Mouse (Mus musculus) forebrain, embryonic 14.5 days (tissue): ENCODE measurements around the gene Unc119. TPM values are rescaled to one million over a fixed set of nuclear protein-coding genes. Genes with fewer than 3 reads are reported as not detected.

Experiments used
- ATAC-seq: fragments of 200-750 bp; cut with Nextera tagmentation; 2 replicates; pipeline ENCODE4 v1.8.0; 2017; ENCODE audit warnings: mild to moderate bottlenecking, moderate library complexity
- DNase-seq: peaks from one replicate; pipeline ENCODE4 v3.0.0-alpha.2; 2015; ENCODE audit warnings: low spot score
- H3K27ac ChIP-seq: fragments of 300-500 bp; sonication (generic); 2 replicates; pipeline ENCODE4 v1.5.1; 2014; ENCODE audit warnings: low read depth, mild to moderate bottlenecking, control low read depth, low read length, moderate library complexity
- H3K27me3 ChIP-seq: fragments of 300-500 bp; sonication (generic); replicated peaks from 2 replicates; pipeline ENCODE4 v1.6.1; 2014; ENCODE audit warnings: low read length, control low read depth, mixed read lengths; ENCODE audit not compliant: control insufficient read depth, insufficient read depth
- H3K36me3 ChIP-seq: fragments of 300-500 bp; sonication (generic); 2 replicates; pipeline ENCODE4 v1.6.1; 2014; ENCODE audit warnings: low read length, control low read depth; ENCODE audit not compliant: control insufficient read depth, insufficient read depth
- H3K4me1 ChIP-seq: fragments of 300-500 bp; sonication (generic); 2 replicates; pipeline ENCODE4 v1.6.1; 2014; ENCODE audit warnings: antibody characterized with exemption, low read length, control low read depth; ENCODE audit not compliant: control insufficient read depth, insufficient read depth
- H3K4me2 ChIP-seq: fragments of 300-500 bp; sonication (generic); 2 replicates; pipeline ENCODE4 v1.6.1; 2014; ENCODE audit warnings: mild to moderate bottlenecking, control low read depth, low read length
- H3K4me3 ChIP-seq: fragments of 300-500 bp; sonication (generic); 2 replicates; pipeline ENCODE4 v1.5.1; 2014; ENCODE audit warnings: low read depth, low read length, control low read depth
- H3K9ac ChIP-seq: fragments of 300-500 bp; sonication (generic); 2 replicates; pipeline ENCODE4 v1.6.1; 2014; ENCODE audit warnings: mild to moderate bottlenecking, low read length, control low read depth, moderate library complexity
- H3K9me3 ChIP-seq: fragments of 300-500 bp; sonication (generic); replicated peaks from 2 replicates; pipeline ENCODE4 v1.6.1; 2016; ENCODE audit warnings: low read length, control low read depth, mixed read lengths; ENCODE audit not compliant: control insufficient read depth
- WGBS: fragments of 180-500 bp; shearing (Covaris S2); extraction: QIAGEN DNeasy Blood & Tissue Kit; methylation state at CpG from one replicate; pipeline ENCODE4 v1.1.7; 2014; 5-methylcytosine and 5-hydroxymethylcytosine counted together
- polyA plus RNA-seq: library from polyadenylated mRNA; unstranded; fragments of >200 nt; fragmentation: Nextera tagmentation; extraction: Ambion mirVana; gene quantifications from 2 replicates; pipeline ENCODE4 v1.2.1, GENCODE M21; 2014

The Unc119 gene
- polyA plus RNA-seq, 1 experiment from 2014 or later, result 72.5 TPM

- no peaks in the 10 kb centered on the region for H3K9me3 ChIP-seq
- ATAC-seq (no peak), DNase-seq (no peak)
- H3K4me2 ChIP-seq, result no peak overlapping the region
- H3K27ac ChIP-seq, result no peak overlapping the region
- H3K36me3 ChIP-seq, result peaks cover 43% of the 10 kb centered on the region
- no peak overlapping the region for H3K4me3 ChIP-seq
- H3K9ac ChIP-seq, result no peak overlapping the region
- H3K4me1 ChIP-seq, result peaks cover 5% of the 10 kb centered on the region
- H3K27me3 ChIP-seq, result no peaks in the 10 kb centered on the region
- WGBS, result 94% methylated on average over 5 of the region's 5 CpGs
Observed at GRCm38 (mm10) chr11:78333992-78334391, 9.3 kb upstream of the Unc119 start.

- H3K27me3 ChIP-seq, result no peaks in the 10 kb centered on the region
- no peak overlapping the region for H3K27ac ChIP-seq
- H3K9ac ChIP-seq, result no peak overlapping the region
- 97% methylated on average over 8 of the region's 8 CpGs for WGBS
- H3K4me2 ChIP-seq, result no peak overlapping the region
- H3K9me3 ChIP-seq, result no peaks in the 10 kb centered on the region
- DNase-seq (no peak), ATAC-seq (no peak)
- no peaks in the 10 kb centered on the region for H3K4me1 ChIP-seq
- H3K4me3 ChIP-seq, result no peak overlapping the region
- peaks cover 68% of the 10 kb centered on the region for H3K36me3 ChIP-seq
Observed at GRCm38 (mm10) chr11:78337040-78337439, 6.2 kb upstream of the Unc119 start.

DNA sequence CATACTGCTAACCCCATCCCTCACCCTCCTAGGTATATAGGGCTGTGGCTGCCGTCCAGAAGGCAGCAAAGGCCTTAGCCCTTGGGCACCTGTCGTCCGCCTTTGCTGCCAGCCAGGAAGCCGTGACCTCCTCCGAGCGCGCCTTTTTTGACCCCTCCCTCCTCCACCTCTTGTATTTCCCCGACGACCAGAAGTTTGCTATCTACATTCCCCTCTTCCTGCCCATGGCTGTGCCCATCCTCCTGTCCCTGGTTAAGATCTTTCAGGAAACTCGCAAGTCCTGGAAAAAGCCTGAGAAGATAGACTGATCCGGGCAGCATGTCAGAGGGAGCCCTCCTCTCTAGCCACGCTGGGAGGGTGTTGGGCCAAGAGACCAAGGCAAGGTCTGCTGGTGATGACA, 1.6 kb upstream of the Unc119 start:
- peaks cover 40% of the 10 kb centered on the region for H3K36me3 ChIP-seq
- no peak overlapping the region for H3K4me3 ChIP-seq
- WGBS, result 87% methylated on average over 12 of the region's 12 CpGs
- peaks cover 5% of the 10 kb centered on the region; the same call in 1 of the 2 replicates for H3K4me1 ChIP-seq
- no peak for DNase-seq
- H3K27me3 ChIP-seq, result no peaks in the 10 kb centered on the region
- H3K27ac ChIP-seq, result no peak overlapping the region
- H3K9ac ChIP-seq, result no peak overlapping the region
- ATAC-seq, result no peak
- H3K4me2 ChIP-seq, result no peak overlapping the region
- H3K9me3 ChIP-seq, result no peaks in the 10 kb centered on the region

- peak overlapping the region; percentile 94 for H3K4me3 ChIP-seq
- no peaks in the 10 kb centered on the region for H3K9me3 ChIP-seq
- ATAC-seq (no peak), DNase-seq (no peak)
- H3K4me1 ChIP-seq, result peaks cover 5% of the 10 kb centered on the region; the same call in 1 of the 2 replicates
- WGBS, result 77% methylated on average over 6 of the region's 6 CpGs
- H3K27ac ChIP-seq, result no peak overlapping the region
- peak overlapping the region; percentile 62 for H3K4me2 ChIP-seq
- H3K36me3 ChIP-seq, result peaks cover 31% of the 10 kb centered on the region
- no peaks in the 10 kb centered on the region for H3K27me3 ChIP-seq
- H3K9ac ChIP-seq, result peak overlapping the region; percentile 96; the same call in 1 of the 2 replicates
Observed at GRCm38 (mm10) chr11:78344328-78344889, 1.1 kb downstream of the Unc119 start.

GRCm38 (mm10) chr11:78344890-78345715, 1.8 kb downstream of the Unc119 start:
- 70% methylated on average over 8 of the region's 8 CpGs for WGBS

GRCm38 (mm10) chr11:78345801-78346200, 2.5 kb downstream of the Unc119 start:
- Histone ChIP-seq H3K9me3 (no peaks in the 10 kb centered on the region), H3K4me2 (no peak overlapping the region), H3K36me3 (peaks cover 22% of the 10 kb centered on the region), H3K27ac (no peak overlapping the region), H3K27me3 (no peaks in the 10 kb centered on the region), H3K9ac (no peak overlapping the region), H3K4me1 (peaks cover 5% of the 10 kb centered on the region; the same call in 1 of the 2 replicates), H3K4me3 (no peak overlapping the region)
- no peak for DNase-seq
- no peak for ATAC-seq
- WGBS, result 87% methylated on average over 7 of the region's 7 CpGs

More at GRCm38 (mm10) chr11:78344890-78345715, 1.8 kb downstream of the Unc119 start:
- Histone ChIP-seq H3K9me3 (no peaks in the 10 kb centered on the region), H3K36me3 (peaks cover 25% of the 10 kb centered on the region), H3K4me1 (peaks cover 5% of the 10 kb centered on the region; the same call in 1 of the 2 replicates), H3K9ac (peak overlapping the region; percentile 35; the same call in 1 of the 2 replicates), H3K27ac (no peak overlapping the region), H3K27me3 (no peaks in the 10 kb centered on the region), H3K4me3 (no peak overlapping the region), H3K4me2 (peak overlapping the region; percentile 62)
- DNase-seq (no peak), ATAC-seq (no peak)

DNA sequence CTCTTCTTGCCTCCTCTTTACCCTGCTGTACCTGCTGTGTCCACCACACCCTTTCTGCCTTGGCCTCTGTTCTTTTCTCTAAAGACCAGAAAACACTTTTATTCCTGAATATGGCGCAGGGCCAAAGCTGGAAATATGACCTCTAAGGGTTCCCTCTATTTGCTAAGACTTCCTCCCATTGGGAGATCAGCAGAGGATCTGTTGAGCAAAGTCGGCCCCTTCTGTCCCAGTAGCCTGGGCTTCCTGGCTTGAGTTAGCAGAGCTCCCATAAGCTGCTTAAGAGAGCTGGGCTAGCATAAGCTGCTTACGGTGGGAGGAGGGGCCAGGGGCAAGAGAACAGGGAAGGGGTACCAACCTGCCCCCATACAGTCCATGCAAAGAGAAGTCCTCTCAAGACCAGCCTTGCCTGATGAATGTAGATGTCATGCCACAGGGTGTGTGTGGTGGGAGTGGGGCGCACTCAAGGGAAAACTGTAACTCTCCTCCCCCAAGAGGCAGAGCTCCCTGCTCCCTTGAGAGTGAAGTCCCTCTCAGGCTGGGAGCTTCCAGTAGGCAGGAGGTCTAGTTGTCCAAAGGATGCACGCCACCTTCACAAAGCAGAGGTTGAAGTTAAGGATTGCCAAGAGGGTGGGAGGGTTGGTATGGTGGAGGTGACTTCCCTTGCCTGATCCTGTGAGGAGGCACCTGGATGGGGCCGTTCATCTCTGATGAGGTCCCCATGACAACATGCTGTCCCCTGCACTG, 3.2 kb downstream of the Unc119 start:
- no peak for ATAC-seq
- no peak overlapping the region for H3K4me2 ChIP-seq
- no peaks in the 10 kb centered on the region for H3K27me3 ChIP-seq
- no peaks in the 10 kb centered on the region for H3K9me3 ChIP-seq
- no peak overlapping the region for H3K27ac ChIP-seq
- H3K9ac ChIP-seq, result no peak overlapping the region
- DNase-seq, result no peak
- peaks cover 5% of the 10 kb centered on the region; the same call in 1 of the 2 replicates for H3K4me1 ChIP-seq
- H3K4me3 ChIP-seq, result no peak overlapping the region
- WGBS, result 73% methylated on average over 6 of the region's 6 CpGs
- H3K36me3 ChIP-seq, result peaks cover 15% of the 10 kb centered on the region

GRCm38 (mm10) chr11:78347070-78347754, 3.9 kb downstream of the Unc119 start:
- DNase-seq (peak; percentile 79), ATAC-seq (no peak)
- Histone ChIP-seq H3K27ac (no peak overlapping the region), H3K4me3 (no peak overlapping the region), H3K36me3 (peaks cover 11% of the 10 kb centered on the region), H3K9me3 (no peaks in the 10 kb centered on the region), H3K4me2 (no peak overlapping the region), H3K9ac (no peak overlapping the region), H3K4me1 (peaks cover 5% of the 10 kb centered on the region; the same call in 1 of the 2 replicates), H3K27me3 (no peaks in the 10 kb centered on the region)
- WGBS, result 87% methylated on average over 10 of the region's 10 CpGs
